Mouse (Mus musculus): ENCODE measurements around the gene Lmntd1. TPM values are rescaled to one million over a fixed set of nuclear protein-coding genes. Genes with fewer than 3 reads are reported as not detected.

Gene Lmntd1
- polyA plus RNA-seq, 1 experiment from 2014 or later = 17.7 TPM

GRCm38 (mm10) chr6:145604648-145605047 lies 9.5 kb downstream of the Lmntd1 start:
- 66% methylated on average over 4 of the region's 4 CpGs for WGBS
- Histone ChIP-seq H3K27ac (replicated peaks in 1 of 2; ENCODE audit: control insufficient read depth in 1 of 2, insufficient read depth in 1 of 2, low read depth in 2 of 2, low read length in 2 of 2) (no peak overlapping the region), H3K36me3 (ENCODE audit: control insufficient read depth, insufficient read depth, low read length) (no peaks in the 10 kb centered on the region), H3K4me3 (ENCODE audit: control insufficient read depth in 1 of 2, insufficient read depth in 1 of 2, low read depth in 1 of 2, low read length in 2 of 2) (no peak overlapping the region), H3K9ac (ENCODE audit: low read length) (no peak overlapping the region), H3K4me2 (ENCODE audit: low read length) (no peak overlapping the region), H3K9me3 (ENCODE audit: control insufficient read depth, low read length) (no peaks in the 10 kb centered on the region), H3K4me1 (ENCODE audit: control insufficient read depth in 2 of 2, insufficient read depth in 2 of 2, low read length in 2 of 2) (no peaks in the 10 kb centered on the region), H3K27me3 (ENCODE audit: control insufficient read depth, insufficient read depth, low read length) (no peaks in the 10 kb centered on the region)
- no peak for ATAC-seq (ENCODE audit: insufficient number of reproducible peaks, insufficient read depth, low FRiP score, low read depth)

GRCm38 (mm10) chr6:145604126-145604525 lies 10.0 kb downstream of the Lmntd1 start:
- no peak for ATAC-seq (ENCODE audit: insufficient number of reproducible peaks, insufficient read depth, low FRiP score, low read depth)
- Histone ChIP-seq H3K9me3 (ENCODE audit: control insufficient read depth, low read length) (no peaks in the 10 kb centered on the region), H3K36me3 (ENCODE audit: control insufficient read depth, insufficient read depth, low read length) (no peaks in the 10 kb centered on the region), H3K4me1 (ENCODE audit: control insufficient read depth in 2 of 2, insufficient read depth in 2 of 2, low read length in 2 of 2) (no peaks in the 10 kb centered on the region; a peak in 1 of 4 replicates), H3K9ac (ENCODE audit: low read length) (no peak overlapping the region), H3K4me2 (ENCODE audit: low read length) (no peak overlapping the region), H3K27me3 (ENCODE audit: control insufficient read depth, insufficient read depth, low read length) (no peaks in the 10 kb centered on the region), H3K27ac (replicated peaks in 1 of 2; ENCODE audit: control insufficient read depth in 1 of 2, insufficient read depth in 1 of 2, low read depth in 2 of 2, low read length in 2 of 2) (no peak overlapping the region), H3K4me3 (ENCODE audit: control insufficient read depth in 1 of 2, insufficient read depth in 1 of 2, low read depth in 1 of 2, low read length in 2 of 2) (no peak overlapping the region)
- 61% methylated on average over 2 of the region's 2 CpGs for WGBS

- WGBS = 50% methylated on average over 11 of the region's 11 CpGs
- H3K4me1 ChIP-seq (ENCODE audit: control insufficient read depth in 2 of 2, insufficient read depth in 2 of 2, low read length in 2 of 2) = peaks cover 0 to 10% of the 10 kb centered on the region in 2 experiments; a peak in 3 of 4 replicates
- H3K4me3 ChIP-seq (ENCODE audit: control insufficient read depth in 1 of 2, insufficient read depth in 1 of 2, low read depth in 1 of 2, low read length in 2 of 2) = no peak overlapping the region
- H3K4me2 ChIP-seq (ENCODE audit: low read length) = no peak overlapping the region
- no peaks in the 10 kb centered on the region for H3K36me3 ChIP-seq (ENCODE audit: control insufficient read depth, insufficient read depth, low read length)
- no peaks in the 10 kb centered on the region for H3K9me3 ChIP-seq (ENCODE audit: control insufficient read depth, low read length)
- no peak for ATAC-seq (ENCODE audit: insufficient number of reproducible peaks, insufficient read depth, low FRiP score, low read depth)
- H3K27ac ChIP-seq (replicated peaks in 1 of 2; ENCODE audit: control insufficient read depth in 1 of 2, insufficient read depth in 1 of 2, low read depth in 2 of 2, low read length in 2 of 2) = no peak overlapping the region
- no peak overlapping the region for H3K9ac ChIP-seq (ENCODE audit: low read length)
- no peaks in the 10 kb centered on the region for H3K27me3 ChIP-seq (ENCODE audit: control insufficient read depth, insufficient read depth, low read length)
Observed at GRCm38 (mm10) chr6:145598794-145599555, 15.1 kb downstream of the Lmntd1 start.

GRCm38 (mm10) chr6:145595905-145596304 lies 18.2 kb downstream of the Lmntd1 start:
- peaks cover 3 to 13% of the 10 kb centered on the region in 2 experiments; a peak in 3 of 4 replicates for H3K4me1 ChIP-seq (ENCODE audit: control insufficient read depth in 2 of 2, insufficient read depth in 2 of 2, low read length in 2 of 2)
- no peak for ATAC-seq (ENCODE audit: insufficient number of reproducible peaks, insufficient read depth, low FRiP score, low read depth)
- no peak overlapping the region for H3K27ac ChIP-seq (replicated peaks in 1 of 2; ENCODE audit: control insufficient read depth in 1 of 2, insufficient read depth in 1 of 2, low read depth in 2 of 2, low read length in 2 of 2)
- no peaks in the 10 kb centered on the region for H3K9me3 ChIP-seq (ENCODE audit: control insufficient read depth, low read length)
- H3K27me3 ChIP-seq (ENCODE audit: control insufficient read depth, insufficient read depth, low read length) = no peaks in the 10 kb centered on the region
- no peak overlapping the region for H3K4me2 ChIP-seq (ENCODE audit: low read length)
- no peak overlapping the region for H3K4me3 ChIP-seq (ENCODE audit: control insufficient read depth in 1 of 2, insufficient read depth in 1 of 2, low read depth in 1 of 2, low read length in 2 of 2)
- no peaks in the 10 kb centered on the region for H3K36me3 ChIP-seq (ENCODE audit: control insufficient read depth, insufficient read depth, low read length)
- 23% methylated on average over 4 of the region's 4 CpGs for WGBS
- no peak overlapping the region for H3K9ac ChIP-seq (ENCODE audit: low read length)

- Histone ChIP-seq H3K4me1 (ENCODE audit: control insufficient read depth in 2 of 2, insufficient read depth in 2 of 2, low read length in 2 of 2) (peaks cover 3 to 13% of the 10 kb centered on the region in 2 experiments; a peak in 3 of 4 replicates), H3K27me3 (ENCODE audit: control insufficient read depth, insufficient read depth, low read length) (no peaks in the 10 kb centered on the region), H3K9me3 (ENCODE audit: control insufficient read depth, low read length) (no peaks in the 10 kb centered on the region), H3K27ac (replicated peaks in 1 of 2; ENCODE audit: control insufficient read depth in 1 of 2, insufficient read depth in 1 of 2, low read depth in 2 of 2, low read length in 2 of 2) (no peak overlapping the region), H3K4me2 (ENCODE audit: low read length) (no peak overlapping the region), H3K4me3 (ENCODE audit: control insufficient read depth in 1 of 2, insufficient read depth in 1 of 2, low read depth in 1 of 2, low read length in 2 of 2) (no peak overlapping the region), H3K36me3 (ENCODE audit: control insufficient read depth, insufficient read depth, low read length) (no peaks in the 10 kb centered on the region), H3K9ac (ENCODE audit: low read length) (no peak overlapping the region)
- WGBS = 47% methylated on average over 7 of the region's 7 CpGs
- ATAC-seq (ENCODE audit: insufficient number of reproducible peaks, insufficient read depth, low FRiP score, low read depth) = no peak
Observed at GRCm38 (mm10) chr6:145593991-145594390, 20.1 kb downstream of the Lmntd1 start.

- Histone ChIP-seq H3K36me3 (ENCODE audit: control insufficient read depth, insufficient read depth, low read length) (no peaks in the 10 kb centered on the region), H3K4me2 (ENCODE audit: low read length) (no peak overlapping the region), H3K27ac (replicated peaks in 1 of 2; ENCODE audit: control insufficient read depth in 1 of 2, insufficient read depth in 1 of 2, low read depth in 2 of 2, low read length in 2 of 2) (no peak overlapping the region), H3K9ac (ENCODE audit: low read length) (no peak overlapping the region), H3K9me3 (ENCODE audit: control insufficient read depth, low read length) (no peaks in the 10 kb centered on the region), H3K4me3 (ENCODE audit: control insufficient read depth in 1 of 2, insufficient read depth in 1 of 2, low read depth in 1 of 2, low read length in 2 of 2) (no peak overlapping the region), H3K27me3 (ENCODE audit: control insufficient read depth, insufficient read depth, low read length) (no peaks in the 10 kb centered on the region), H3K4me1 (ENCODE audit: control insufficient read depth in 2 of 2, insufficient read depth in 2 of 2, low read length in 2 of 2) (peaks cover 3 to 13% of the 10 kb centered on the region in 2 experiments; a peak in 3 of 4 replicates)
- ATAC-seq (ENCODE audit: insufficient number of reproducible peaks, insufficient read depth, low FRiP score, low read depth) = no peak
- WGBS = 73% methylated on average over 8 of the region's 8 CpGs
Observed at GRCm38 (mm10) chr6:145592531-145592998, 21.6 kb downstream of the Lmntd1 start.

- Histone ChIP-seq H3K9me3 (ENCODE audit: control insufficient read depth, low read length) (no peaks in the 10 kb centered on the region), H3K4me2 (ENCODE audit: low read length) (no peak overlapping the region), H3K27ac (replicated peaks in 1 of 2; ENCODE audit: control insufficient read depth in 1 of 2, insufficient read depth in 1 of 2, low read depth in 2 of 2, low read length in 2 of 2) (no peak overlapping the region), H3K36me3 (ENCODE audit: control insufficient read depth, insufficient read depth, low read length) (no peaks in the 10 kb centered on the region), H3K4me1 (ENCODE audit: control insufficient read depth in 2 of 2, insufficient read depth in 2 of 2, low read length in 2 of 2) (peaks cover 3 to 13% of the 10 kb centered on the region in 2 experiments; a peak in 3 of 4 replicates), H3K4me3 (ENCODE audit: control insufficient read depth in 1 of 2, insufficient read depth in 1 of 2, low read depth in 1 of 2, low read length in 2 of 2) (no peak overlapping the region), H3K27me3 (ENCODE audit: control insufficient read depth, insufficient read depth, low read length) (no peaks in the 10 kb centered on the region), H3K9ac (ENCODE audit: low read length) (no peak overlapping the region)
- no peak for ATAC-seq (ENCODE audit: insufficient number of reproducible peaks, insufficient read depth, low FRiP score, low read depth)
- 65% methylated on average over 6 of the region's 6 CpGs for WGBS
Observed at GRCm38 (mm10) chr6:145592036-145592435, 22.1 kb downstream of the Lmntd1 start.

All from heart, embryonic 14.5 days (tissue).